Mouse (Mus musculus) adrenal gland, postnatal 36 days (tissue): Measurements from ENCODE around the gene Hypk. TPM values are rescaled to one million over a fixed set of nuclear protein-coding genes. Genes with fewer than 3 reads are reported as not detected.

Experiments
- DNase-seq, 2 experiments: peaks; one replicate each; pipeline ENCODE4 v3.0.0; 2021; ENCODE audit warnings: mixed read lengths in 1 of 2
- microRNA-seq: library from miRNA; unstranded; fragments of <30 nt; microRNA quantifications from one replicate; pipeline ENCODE4 v1.2.0, GENCODE M21; 2021
- total RNA-seq, 2 experiments: library from RNA; stranded (reverse); gene quantifications; 2 replicates each; pipeline ENCODE4 v1.2.3; 2021

Hypk gene
- total RNA-seq, 2 experiments from 2014 or later = 33.0 to 34.7 TPM

DNA sequence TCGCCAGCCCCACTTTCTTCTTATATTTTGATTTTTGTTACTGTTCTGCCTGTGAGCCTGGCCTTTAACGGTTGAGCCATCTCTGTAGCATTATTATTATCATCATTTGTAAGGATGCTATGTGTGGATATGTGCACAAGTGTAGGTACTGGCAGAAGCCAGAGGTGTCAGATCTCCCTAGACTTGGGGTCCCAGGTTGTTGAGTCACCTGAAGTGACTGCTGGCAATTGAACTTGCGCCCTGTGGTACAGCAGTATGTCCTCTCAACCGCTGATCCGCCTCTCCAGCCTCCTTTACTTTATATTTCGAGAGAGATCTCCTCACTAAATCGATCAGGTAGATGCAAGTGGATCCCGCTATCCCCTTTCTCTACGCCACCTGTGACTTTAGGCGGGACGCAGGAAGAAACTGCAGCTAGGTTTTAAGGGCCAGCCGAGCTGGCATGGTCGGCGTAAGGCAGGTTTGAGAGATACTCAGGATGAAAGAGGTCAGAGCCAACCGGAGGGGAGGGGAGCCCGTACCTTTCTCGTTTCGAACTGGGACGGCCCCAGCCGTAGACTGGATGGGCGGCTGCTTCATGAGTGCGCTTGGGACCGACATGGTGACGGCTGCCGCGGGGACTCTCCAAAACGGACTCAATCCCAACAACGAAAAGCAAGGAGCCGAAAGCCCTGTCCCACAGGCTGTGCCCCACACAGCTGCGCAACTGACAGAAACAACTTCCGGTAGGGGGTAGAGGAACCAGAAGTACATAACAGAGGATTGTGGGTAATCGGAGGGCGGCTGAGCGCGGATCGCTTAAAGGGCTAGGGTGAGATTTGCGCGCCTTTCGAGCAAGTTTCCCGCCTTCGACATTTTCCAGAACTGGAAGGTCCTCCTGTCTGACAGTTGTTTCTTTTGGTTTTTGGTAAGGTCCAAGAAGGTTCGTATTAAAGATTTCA lies 53.1 kb downstream of the Hypk start, which contains the start of the genes Mfap1a and Wdr76:
TSS of gene Mfap1a (minus strand) at position 724 of the 941 bp plus-strand sequence.
TSS of gene Wdr76 (plus strand) at position 782 of the 941 bp plus-strand sequence.
- peak; percentile 85 to 89 for DNase-seq

GRCm38 (mm10) chr2:121507173-121507950 lies 54.3 kb downstream of the Hypk start:
- no peak for DNase-seq

- DNase-seq = no peak
These were observed 54.9 kb downstream of the Hypk start for GRCm38 (mm10) chr2:121507951-121508330.

Small RNA genes lying within 50 kb of the gene (microRNA-seq; reads per million reads assigned to microRNA genes)
- not detected for gene Gm22953

Other genes with a start within 250 kb of the Hypk start
- gene Trp53bp1, start 181.9 kb upstream of the Hypk start, total RNA-seq = 10 to 100 TPM; 59.0 to 73.9 TPM
- gene Map1a, start 163.7 kb upstream of the Hypk start, total RNA-seq = 1 to 10 TPM; 6.0 to 7.0 TPM
- 10 to 100 TPM; 49.5 to 50.3 TPM for gene Ppip5k1, start 97.9 kb upstream of the Hypk start, total RNA-seq
- 1 to 10 TPM; 5.8 to 6.6 TPM for gene Ckmt1, start 95.6 kb upstream of the Hypk start, total RNA-seq
- under 1 TPM; 0.10 to 0.76 TPM for gene Strc, start 66.1 kb upstream of the Hypk start, total RNA-seq
- 100 to 1,000 TPM; 412 to 415 TPM for gene Pdia3, start 39.5 kb upstream of the Hypk start, total RNA-seq
- gene Catsper2, start 39.5 kb upstream of the Hypk start, total RNA-seq = 1 to 10 TPM; 1.9 to 2.9 TPM
- gene Ell3, start 9.0 kb upstream of the Hypk start, total RNA-seq = under 1 TPM; 0.17 to 0.36 TPM
- gene Serf2, start 4.1 kb upstream of the Hypk start, total RNA-seq = 100 to 1,000 TPM; 333 to 337 TPM
- gene Serinc4, start 3.5 kb downstream of the Hypk start, total RNA-seq = under 1 TPM in 1 of 2 experiments, not detected in 1; 0.20 TPM
- 10 to 100 TPM; 37.8 to 39.9 TPM for gene Mfap1b, start 20.8 kb downstream of the Hypk start, total RNA-seq
- 10 to 100 TPM; 32.0 to 33.1 TPM for gene Mfap1a, start 53.4 kb downstream of the Hypk start, total RNA-seq
- 1 to 10 TPM; 3.4 to 3.7 TPM for gene Wdr76, start 53.4 kb downstream of the Hypk start, total RNA-seq